Mouse (Mus musculus): Measurements from ENCODE around the gene Rab34. TPM values are rescaled to one million over a fixed set of nuclear protein-coding genes. Genes with fewer than 3 reads are reported as not detected.

Gene Rab34
- 0.47 TPM for polyA plus RNA-seq (2017; shearing (Covaris generic))

GRCm38 (mm10) chr11:78188331-78189233 lies at the start of gene Rab34:
Rab34 (plus strand) TSS chr11:78188430.

GRCm38 (mm10) chr11:78164924-78165760 lies 23.1 kb upstream of the Rab34 start, which contains the start of gene Traf4:
Traf4 (minus strand) TSS chr11:78165589.

GRCm38 (mm10) chr11:78176402-78176862 lies 11.8 kb upstream of the Rab34 start, which contains the start of the genes Nek8 and Tlcd1:
Nek8 (minus strand) TSS chr11:78176675.
Tlcd1 (plus strand) TSS chr11:78176711.

GRCm38 (mm10) chr11:78182961-78183844 lies 5.0 kb upstream of the Rab34 start, which contains the start of gene Rpl23a:
Rpl23a (minus strand) TSS chr11:78183584.

GRCm38 (mm10) chr11:78193113-78193512 lies 4.9 kb downstream of the Rab34 start, which contains the start of gene Proca1:
Proca1 (plus strand) TSS chr11:78193392.

Other genes with a start within 250 kb of the Rab34 start
- 55.7 TPM for gene Phf12, start 205.7 kb upstream of the Rab34 start, polyA plus RNA-seq (2017; shearing (Covaris generic))
- 4.3 TPM for gene Dhrs13, start 156.2 kb upstream of the Rab34 start, polyA plus RNA-seq (2017; shearing (Covaris generic))
- 48.0 TPM for gene Flot2, start 150.5 kb upstream of the Rab34 start, polyA plus RNA-seq (2017; shearing (Covaris generic))
- gene Eral1, start 108.0 kb upstream of the Rab34 start, polyA plus RNA-seq (2017; shearing (Covaris generic)), result 35.7 TPM
- 19.3 TPM for gene Fam222b, start 93.8 kb upstream of the Rab34 start, polyA plus RNA-seq (2017; shearing (Covaris generic))
- gene Traf4, start 22.8 kb upstream of the Rab34 start, polyA plus RNA-seq (2017; shearing (Covaris generic)), result 50.3 TPM
- 14.4 TPM for gene Nek8, start 11.8 kb upstream of the Rab34 start, polyA plus RNA-seq (2017; shearing (Covaris generic))
- 3.9 TPM for gene Tlcd1, start 11.7 kb upstream of the Rab34 start, polyA plus RNA-seq (2017; shearing (Covaris generic))
- gene Rpl23a, start 4.8 kb upstream of the Rab34 start, polyA plus RNA-seq (2017; shearing (Covaris generic)), result 1,420 TPM
- 0.18 TPM for gene Proca1, start 5.0 kb downstream of the Rab34 start, polyA plus RNA-seq (2017; shearing (Covaris generic))
- 72.6 TPM for gene Sdf2, start 57.3 kb downstream of the Rab34 start, polyA plus RNA-seq (2017; shearing (Covaris generic))
- gene Supt6, start 57.6 kb downstream of the Rab34 start, polyA plus RNA-seq (2017; shearing (Covaris generic)), result 38.4 TPM
- 81.4 TPM for gene 2610507B11Rik, start 73.3 kb downstream of the Rab34 start, polyA plus RNA-seq (2017; shearing (Covaris generic))
- gene BC030499, start 102.4 kb downstream of the Rab34 start, polyA plus RNA-seq (2017; shearing (Covaris generic)), result 0.38 TPM
- 1.9 TPM for gene Spag5, start 113.1 kb downstream of the Rab34 start, polyA plus RNA-seq (2017; shearing (Covaris generic))
- gene Aldoc, start 134.5 kb downstream of the Rab34 start, polyA plus RNA-seq (2017; shearing (Covaris generic)), result 5.9 TPM
- 114 TPM for gene Pigs, start 140.0 kb downstream of the Rab34 start, polyA plus RNA-seq (2017; shearing (Covaris generic))
- gene Unc119, start 155.1 kb downstream of the Rab34 start, polyA plus RNA-seq (2017; shearing (Covaris generic)), result 59.7 TPM
- not detected for gene Foxn1, start 198.1 kb downstream of the Rab34 start, polyA plus RNA-seq (2017; shearing (Covaris generic))
- gene Slc13a2, start 233.8 kb downstream of the Rab34 start, polyA plus RNA-seq (2017; shearing (Covaris generic)), result not detected

Data from CD4-positive, CD25-positive, alpha-beta regulatory T cell (primary cell).